Mouse (Mus musculus) heart, postnatal 10 days (tissue): ENCODE data around the gene Mbd5. TPM values are rescaled to one million over a fixed set of nuclear protein-coding genes. Genes with fewer than 3 reads are reported as not detected.
A peak's percentile ranks its signal among the peaks of the same experiment; 100 is the strongest.

Experiments used
- DNase-seq, 2 experiments: peaks; one replicate each; pipeline ENCODE4 v3.0.0; 2021
- intact Hi-C: fragments of 180-260 bp; cut with DNase I; formaldehyde crosslinking; loops from one replicate; pipeline ENCODE4 v1.15.1; 2025
- total RNA-seq, 2 experiments: library from RNA; stranded (reverse); gene quantifications; 2 replicates each; pipeline ENCODE4 v1.2.3; 2021

The Mbd5 gene
- total RNA-seq, 2 experiments from 2014 or later = 34.4 to 37.8 TPM

DNA sequence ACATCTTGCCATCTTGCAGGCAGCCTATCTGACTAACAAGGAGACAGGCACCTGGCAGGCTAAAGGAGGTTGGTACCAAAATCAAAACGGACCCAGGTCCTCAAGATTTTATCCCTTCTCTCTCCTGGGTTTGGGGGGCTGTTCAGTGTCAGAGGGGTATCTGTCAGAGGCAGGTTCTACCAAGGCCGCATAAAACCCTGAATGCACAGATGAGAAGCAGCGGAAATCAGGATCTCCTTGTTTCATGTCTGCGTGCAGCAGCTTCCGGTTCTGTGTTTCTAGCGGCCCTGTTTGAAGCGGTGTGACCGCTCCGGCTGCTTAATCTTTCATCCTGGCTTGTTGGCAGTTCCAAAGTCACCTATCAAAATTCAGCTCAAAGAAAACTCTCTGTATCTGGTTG, 386.0 kb downstream of the Mbd5 start:
- no peak for DNase-seq
- intact Hi-C loops = no loop called here

DNA sequence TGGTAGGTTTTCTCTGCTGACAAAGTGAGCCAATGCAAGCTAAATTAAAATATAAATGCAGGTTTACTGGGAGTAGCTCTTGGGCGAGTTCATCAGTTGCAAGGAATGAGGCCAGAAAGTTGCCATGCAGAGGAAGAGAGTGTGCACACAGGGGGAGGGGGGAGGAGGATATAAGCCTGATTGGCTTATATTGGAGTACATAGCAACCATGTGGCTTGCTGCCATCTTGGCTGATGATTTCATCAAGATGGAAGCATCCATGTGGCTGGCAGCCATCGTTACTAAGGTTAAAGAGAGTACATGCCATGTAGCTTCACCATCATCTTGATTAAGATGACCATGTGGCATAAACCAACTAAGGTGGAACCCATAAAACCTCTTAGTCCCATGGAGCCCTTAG, 395.0 kb downstream of the Mbd5 start:
- DNase-seq = no peak
- intact Hi-C loops = no loop called here

DNA sequence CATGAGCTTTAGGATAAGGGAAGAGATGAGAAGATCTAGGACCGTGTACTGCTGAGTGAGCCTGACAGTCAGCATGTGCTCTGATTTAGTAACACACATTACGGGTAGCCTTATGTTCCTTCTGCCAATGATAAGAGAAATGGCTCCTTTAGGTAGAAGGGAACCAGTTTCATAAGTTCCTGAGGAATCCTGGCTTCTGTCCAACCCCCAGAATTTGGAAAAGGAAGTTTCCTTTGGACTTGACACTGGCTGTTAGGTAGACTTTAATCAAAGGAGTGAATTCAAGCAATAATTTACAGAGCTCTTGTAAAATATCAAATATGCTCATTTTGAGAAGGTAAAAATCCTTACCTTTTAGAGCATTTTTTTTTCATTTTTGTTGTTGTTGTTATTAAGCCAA, 396.5 kb downstream of the Mbd5 start:
- no peak for DNase-seq
- intact Hi-C loops = no loop called here

DNA sequence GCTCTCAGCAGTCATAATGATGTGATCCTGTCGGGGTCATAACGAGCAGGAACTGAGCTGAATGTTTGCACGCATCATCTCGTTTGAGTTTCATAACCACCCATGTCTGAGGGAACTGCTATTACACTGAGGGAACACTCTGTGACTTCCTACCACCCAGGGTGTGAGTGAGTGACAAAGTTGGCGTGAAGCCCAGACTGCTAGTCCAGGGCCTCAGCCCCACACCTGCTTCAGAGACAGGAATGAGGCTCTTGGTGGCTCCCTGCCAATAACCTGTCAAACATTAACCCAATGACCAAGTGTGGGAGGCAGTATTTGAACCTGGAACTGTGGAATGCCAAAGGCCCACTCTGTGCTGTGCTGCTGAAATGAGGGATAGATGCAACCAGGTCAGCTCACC, 400.5 kb downstream of the Mbd5 start:
- intact Hi-C loops = no loop called here
- peak; percentile 77 to 80 for DNase-seq

DNA sequence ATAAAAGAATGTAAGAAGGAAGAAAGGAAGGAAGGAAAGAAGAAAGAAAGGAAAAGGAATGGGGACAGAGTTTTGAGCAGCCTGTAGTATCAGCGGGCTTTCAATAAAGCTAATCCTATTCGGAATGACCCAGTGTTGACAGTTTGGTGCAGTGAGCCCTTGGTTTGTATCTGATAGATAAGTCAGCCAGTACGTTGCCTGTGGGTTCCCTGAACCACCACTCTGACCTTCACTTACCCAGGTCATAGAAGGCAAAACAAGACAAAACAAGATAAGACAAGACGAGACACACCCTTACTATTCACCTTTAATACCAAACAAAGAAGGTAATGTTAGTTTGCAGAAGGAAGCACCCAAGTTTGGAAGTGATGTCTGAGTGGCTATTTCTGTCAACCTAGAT, 401.5 kb downstream of the Mbd5 start:
- intact Hi-C loops = no loop called here
- no peak for DNase-seq

DNA sequence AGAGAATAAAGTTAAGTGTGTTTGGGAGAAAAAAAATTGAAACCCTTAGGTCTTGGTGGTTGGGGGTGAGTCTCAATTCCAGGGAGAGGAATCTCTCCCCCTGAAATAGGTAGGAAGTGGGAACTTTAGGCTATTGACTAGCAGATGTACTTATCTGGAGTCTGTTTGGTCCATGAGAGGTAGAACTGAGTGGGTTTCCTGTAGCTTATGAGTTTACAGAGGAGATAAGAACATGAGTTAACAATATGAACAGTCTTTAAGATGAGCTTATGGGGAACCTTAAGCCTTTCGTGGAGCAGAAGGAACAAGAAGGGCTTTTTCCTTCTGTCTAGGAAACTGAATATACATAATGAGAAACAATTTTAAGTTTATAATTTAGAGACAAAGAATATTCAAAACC, 404.8 kb downstream of the Mbd5 start:
- DNase-seq = no peak
- intact Hi-C loops = no loop called here

DNA sequence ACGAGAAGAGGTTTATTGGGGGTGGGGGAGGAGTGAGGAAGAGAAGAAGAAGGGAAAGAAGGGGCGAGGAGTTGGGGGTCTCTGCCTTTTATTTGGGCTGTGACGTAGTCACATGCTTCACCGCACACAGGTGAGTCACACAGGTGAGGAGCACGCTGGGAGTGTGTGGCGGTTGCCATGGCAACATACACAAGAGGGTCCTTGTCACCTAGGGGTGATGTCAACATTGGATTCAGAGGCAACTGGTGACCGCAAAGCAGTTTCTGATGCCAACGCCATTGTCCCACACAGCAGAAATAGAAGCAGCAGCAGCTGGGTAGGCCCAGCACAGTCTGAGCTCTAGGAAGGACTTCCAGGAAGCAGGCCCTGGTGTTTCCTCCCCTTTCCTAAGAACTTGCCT, 406.6 kb downstream of the Mbd5 start:
- no peak for DNase-seq
- intact Hi-C loops = loop anchor here (5.0 kb wide), 1 partner anchor 916 kb away; no protein-coding TSS in a partner anchor

DNA sequence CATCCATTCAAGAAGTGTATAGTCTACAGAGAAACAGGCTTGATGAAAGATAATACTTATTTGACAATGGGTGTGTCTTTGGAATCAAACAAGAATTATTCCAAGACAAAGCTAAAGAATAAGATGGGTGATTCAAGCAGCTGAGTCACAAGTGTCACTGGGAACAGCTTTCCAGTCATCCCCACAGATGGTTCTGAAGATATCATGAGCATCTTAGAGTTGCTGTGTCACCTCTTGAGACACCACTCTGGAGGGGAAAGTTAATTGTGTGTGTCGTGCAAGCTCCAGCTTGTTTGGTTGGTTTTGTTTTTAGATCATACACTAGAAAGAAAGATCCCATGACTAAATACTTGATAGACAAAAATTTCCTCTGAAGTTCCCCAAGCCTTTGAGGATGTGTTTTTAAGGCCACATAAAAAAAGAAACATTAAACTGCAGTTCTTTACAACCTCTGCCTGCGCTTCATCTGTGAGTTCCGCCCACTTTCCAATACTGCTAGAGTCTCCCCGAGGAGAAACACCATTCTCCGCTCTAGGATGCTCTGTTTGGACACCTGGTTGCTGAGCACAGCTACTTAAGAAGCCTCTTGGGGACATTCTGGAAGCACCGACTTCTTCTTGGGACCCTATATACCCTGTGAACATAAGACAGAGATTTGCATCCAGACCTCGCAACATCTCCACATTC, 409.0 kb downstream of the Mbd5 start:
- DNase-seq = no peak
- intact Hi-C loops = loop anchor here (2.0 to 5.0 kb wide), 3 partner anchors 369 to 914 kb away; no protein-coding TSS in a partner anchor

DNA sequence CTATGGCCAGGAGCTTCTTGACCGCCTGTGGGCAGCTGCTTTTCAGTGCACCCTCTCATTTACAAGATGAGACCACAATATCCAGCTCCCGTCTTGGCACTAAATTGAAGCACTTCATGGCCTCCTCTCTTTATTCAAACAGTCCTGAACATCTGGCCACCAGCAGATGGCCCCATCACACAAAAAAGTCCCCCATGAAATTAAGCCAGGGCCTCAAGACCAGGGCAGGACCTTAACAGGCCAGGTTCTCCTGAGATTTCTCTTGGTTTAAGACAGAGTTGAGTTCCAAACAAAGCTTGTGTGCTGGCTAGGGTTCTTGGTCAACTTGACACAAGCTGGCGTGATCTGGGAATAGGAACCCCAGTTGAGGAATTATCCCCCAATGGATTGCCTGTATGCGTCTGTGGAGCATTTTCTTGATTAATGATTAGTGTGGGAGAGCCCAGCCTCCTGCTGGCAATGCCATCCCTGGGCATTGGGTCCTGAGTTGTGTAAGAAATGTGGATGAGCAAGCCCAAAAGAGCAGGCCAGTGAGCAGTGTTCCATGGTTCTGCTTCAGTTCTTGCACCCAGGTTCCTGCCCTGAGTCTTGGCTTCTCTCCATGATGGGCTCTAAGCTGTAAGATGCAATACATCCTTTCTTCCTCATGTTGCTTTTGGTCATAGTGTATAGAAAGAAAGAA, 409.7 kb downstream of the Mbd5 start:
- intact Hi-C loops = loop anchor here (2.0 to 5.0 kb wide), 3 partner anchors 368 to 913 kb away; no protein-coding TSS in a partner anchor
- peak; percentile 50 to 66 for DNase-seq

DNA sequence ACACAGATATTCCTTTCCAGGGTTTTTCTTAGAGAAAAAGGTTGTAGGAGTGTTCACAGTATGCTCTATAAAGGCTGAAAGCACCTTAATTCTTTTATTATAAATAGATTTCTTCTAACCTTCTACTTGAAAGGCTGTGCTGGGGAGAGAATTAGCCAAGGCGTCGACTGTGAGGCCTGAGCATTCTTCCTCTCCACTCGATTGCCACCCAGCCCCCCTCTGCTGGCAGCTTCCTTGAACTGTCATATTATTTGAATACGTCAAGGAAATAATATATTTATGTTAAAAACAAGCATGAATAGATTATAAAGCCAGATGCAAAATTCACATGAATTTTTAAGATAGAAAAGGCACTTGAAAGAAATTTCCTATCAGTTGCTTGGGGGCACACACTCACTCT, 410.4 kb downstream of the Mbd5 start:
- DNase-seq = no peak
- intact Hi-C loops = loop anchor here (2.0 to 5.0 kb wide), 4 partner anchors 83 to 913 kb away; no protein-coding TSS in a partner anchor

DNA sequence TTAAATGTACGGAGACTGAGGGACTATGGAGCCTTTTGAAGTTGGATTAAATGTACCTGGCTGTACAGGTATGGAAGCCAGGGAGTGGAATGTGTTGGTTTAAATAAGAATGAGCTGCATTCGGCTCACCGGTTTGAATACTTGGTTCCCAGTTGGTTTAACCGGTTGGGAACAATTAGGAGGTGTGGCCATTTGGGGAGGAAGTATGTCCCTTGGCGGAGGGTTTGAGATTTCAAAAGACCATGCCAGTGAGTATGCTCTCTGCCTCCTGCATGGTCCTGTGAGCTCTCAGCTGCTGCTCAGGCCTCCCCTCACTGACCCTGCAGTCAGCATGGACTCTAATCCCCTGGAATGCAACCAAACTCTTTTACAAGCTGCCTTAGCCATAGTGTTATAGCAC, 415.2 kb downstream of the Mbd5 start:
- no peak for DNase-seq
- intact Hi-C loops = loop anchor here (5.0 kb wide), 1 partner anchor 78 kb away; no protein-coding TSS in a partner anchor

DNA sequence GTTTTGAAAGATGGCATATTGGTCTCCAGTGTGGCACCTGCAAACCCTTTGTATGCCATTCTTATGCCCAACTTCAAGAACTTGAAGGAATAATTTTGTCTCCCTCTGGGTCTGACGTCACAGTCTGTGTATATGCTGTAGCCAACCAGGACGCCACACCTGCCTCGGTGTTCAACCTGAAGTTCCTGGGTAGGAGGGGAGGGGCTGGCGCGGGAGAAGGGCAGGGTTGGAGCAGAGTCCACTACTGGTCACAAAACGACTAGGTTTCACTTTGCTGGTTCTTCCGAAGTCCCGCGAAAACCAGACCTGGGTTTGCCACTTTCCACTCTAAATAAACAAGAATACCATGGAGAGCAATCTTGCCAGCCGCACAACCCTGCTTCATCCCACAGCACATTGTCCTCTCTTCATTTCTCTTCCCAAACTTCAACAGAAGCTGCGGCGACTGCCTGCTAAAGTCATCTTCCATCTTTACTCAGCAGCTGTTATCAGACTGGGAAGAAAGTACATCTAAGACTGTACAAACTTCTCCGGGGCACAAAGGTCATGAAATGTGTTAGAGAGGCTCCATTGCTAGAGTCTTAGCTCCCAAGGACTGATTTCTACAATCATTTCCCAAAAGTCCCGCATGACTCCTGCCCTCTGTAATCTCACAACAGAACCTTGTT, 417.7 kb downstream of the Mbd5 start:
- intact Hi-C loops = no loop called here

DNA sequence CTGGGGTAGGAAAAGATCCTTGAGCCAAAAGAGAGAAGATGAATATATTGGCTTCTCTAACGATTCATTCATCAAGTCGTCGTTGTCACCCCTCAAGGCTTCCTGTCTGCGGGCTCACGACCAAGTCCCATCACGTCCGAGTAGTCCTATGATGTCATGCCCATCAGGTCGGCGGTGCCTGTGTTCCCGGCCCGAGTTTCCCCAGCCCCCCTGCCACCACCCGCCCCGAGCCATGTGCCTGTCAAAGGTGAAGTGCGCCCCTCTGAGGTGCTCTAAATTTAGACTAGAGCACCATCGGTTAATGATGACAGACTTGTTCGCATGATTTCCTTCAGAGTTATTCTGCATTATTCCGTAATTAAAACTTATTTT, 418.2 kb downstream of the Mbd5 start:
- DNase-seq = no peak
- intact Hi-C loops = no loop called here

More for the DNA sequence above, 417.7 kb downstream of the Mbd5 start:
- DNase-seq = no peak

DNA sequence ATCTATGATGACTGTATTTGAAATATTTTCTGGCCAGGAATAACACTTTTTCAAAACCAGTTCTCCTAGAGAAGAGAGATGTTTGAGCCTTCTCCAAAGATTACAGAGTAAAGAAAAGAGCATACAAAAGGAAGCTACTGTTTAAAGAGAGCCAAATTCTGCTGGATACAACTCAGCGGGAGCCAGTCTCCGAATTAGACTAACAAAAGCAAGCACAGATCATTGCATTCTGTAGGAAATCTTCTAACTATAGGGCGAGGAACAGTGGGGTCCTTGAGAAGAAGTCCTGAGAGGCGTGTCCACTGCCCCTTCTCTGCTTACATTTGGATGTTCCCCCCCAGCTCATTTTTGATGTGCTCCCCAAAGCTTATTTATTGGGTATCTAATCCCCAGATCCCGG, 422.3 kb downstream of the Mbd5 start:
- no peak for DNase-seq
- intact Hi-C loops = no loop called here

DNA sequence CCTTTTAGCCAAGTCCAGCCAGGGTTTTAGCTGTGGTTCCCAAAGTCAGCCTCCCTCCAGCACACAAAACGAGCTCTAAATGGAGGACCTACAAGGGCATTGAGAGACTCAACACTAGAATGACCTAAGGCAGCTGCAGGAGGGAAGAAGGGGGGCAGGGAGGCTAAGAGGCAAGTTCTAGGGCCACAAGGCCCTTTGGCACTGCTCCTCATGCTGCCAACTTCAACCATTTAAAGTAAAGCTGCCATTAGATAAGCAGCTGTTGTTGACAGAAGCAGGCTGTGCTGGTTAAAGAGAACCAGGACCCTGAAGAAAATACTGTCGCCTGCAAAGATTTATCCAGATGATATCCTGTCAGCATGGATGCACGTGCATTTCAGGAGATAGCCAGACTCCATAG, 423.3 kb downstream of the Mbd5 start:
- intact Hi-C loops = no loop called here
- no peak for DNase-seq

Other genes with a start within 250 kb of the Mbd5 start
- 10 to 100 TPM; 17.7 to 20.2 TPM for gene Acvr2a, start 135.4 kb upstream of the Mbd5 start, total RNA-seq
- 10 to 100 TPM; 35.4 to 39.6 TPM for gene Orc4, start 769 bp downstream of the Mbd5 start, total RNA-seq